Mouse (Mus musculus): ENCODE measurements at regions not wholly inside any gene's neighbourhood (a gene's known extent, or its start where the extent isn't known, plus 50 kb on each side); places are given as distances from the start of the nearest gene placed in this dataset.

DNA sequence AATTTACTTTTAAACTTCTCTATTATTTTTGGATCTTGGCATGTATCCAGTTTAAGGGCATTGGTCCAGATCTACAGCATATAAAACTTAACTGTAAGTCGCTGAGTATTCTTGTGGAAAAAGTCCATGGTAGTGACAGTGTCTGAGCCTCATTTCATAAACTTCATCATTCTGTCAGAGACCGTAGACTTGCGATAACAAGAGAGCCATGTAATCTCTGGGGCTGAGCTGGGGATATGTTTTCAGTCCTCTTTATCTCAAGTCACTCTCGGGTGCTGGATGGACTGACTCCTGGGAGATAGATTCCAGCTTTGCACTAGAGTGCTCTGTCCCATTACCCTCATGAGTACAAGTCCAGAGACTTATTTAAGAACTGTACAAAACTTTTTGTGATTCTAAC, 362.0 kb downstream of the Fat4 start:
- CTCF ChIA-PET: no interaction called here

DNA sequence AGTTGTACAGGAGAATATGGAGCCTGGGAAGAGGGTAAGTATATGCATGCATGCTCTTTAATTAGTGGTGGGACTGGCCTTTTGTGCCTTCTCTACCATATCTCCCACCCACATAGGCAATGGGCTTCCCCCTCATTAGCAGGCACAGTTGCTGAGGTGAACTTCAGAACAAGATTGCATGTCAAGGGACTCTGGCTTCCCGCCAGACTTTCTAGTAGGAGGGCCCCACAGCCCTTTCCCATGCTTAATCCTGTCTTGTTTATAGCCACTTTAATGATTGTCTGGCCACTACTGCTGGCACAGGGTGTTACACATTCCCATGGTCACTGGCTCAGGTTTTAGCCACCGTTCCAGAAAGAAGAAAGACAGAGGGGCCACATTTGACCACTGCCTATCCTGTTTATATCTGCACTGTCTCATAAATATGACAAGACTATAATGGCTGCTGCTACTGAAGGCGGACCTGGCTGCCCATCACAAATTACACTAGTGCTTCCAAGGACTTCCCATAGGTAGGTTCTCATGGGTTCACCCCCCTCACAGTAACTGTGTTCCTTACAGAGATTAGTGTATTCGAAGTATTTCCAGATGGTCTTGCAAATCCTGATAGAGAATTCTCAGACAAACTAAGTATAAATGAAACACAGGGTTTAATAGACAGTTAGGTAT, 362.6 kb downstream of the Fat4 start:
- CTCF ChIA-PET: no interaction called here

DNA sequence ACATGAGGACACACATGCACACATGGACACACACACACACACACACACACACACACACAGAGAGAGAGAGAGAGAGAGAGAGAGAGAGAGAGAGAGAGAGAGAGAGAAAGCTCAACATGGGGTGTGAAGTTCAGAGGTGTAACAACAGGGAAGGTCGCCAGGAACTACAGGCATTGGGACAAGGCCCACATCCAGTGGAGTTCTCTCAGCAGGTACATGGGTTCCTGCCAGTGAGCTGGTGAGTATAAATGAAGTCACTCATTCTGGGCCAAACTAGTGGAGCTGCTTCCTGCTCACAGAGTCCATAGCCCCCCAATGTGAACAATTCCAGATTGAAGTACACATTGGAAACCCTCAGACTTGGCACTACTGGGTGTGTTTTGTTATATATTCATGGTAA, 366.3 kb downstream of the Fat4 start:
- CTCF ChIA-PET: no interaction called here

DNA sequence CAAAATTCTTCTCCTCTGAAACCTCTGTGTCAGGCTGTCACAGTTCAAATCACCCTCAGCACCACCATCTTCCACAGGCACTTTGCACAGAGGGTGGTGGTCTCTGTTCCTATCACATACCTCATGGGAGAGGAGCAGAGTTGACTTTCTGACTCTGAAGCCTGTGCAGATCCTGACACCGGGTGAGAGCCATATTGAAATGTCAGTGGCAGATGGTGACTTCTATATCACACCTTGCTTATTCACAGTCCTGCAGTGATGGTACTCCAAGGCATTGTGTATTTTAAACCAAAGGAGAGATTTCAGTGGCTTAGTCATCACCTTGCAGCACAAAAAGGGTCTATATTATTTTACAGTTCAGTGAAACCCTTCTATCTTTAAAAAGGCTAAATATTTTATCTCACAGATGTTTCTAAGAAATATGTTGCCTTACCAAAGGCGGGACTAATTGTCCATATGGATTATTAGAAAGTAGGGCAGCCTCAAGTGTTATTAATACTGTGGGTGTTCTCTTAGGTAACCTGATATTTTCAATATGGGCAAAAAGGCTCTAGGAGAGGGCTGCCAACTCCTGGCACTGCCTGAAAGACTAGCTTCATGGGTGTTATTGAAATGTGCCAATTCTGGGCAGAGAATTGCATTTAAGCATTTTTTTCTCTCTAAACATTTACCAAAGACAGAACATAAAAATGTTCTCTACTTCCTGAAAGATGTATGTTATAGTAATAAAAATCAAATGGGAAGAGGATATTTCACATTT, 378.1 kb downstream of the Fat4 start:
- CTCF ChIA-PET: no interaction called here

- CTCF ChIA-PET: no interaction called here
These were observed 378.9 kb downstream of the Fat4 start for GRCm38 (mm10) chr3:39265606-39266005.

GRCm38 (mm10) chr3:39269388-39269787, 382.6 kb downstream of the Fat4 start:
- CTCF ChIA-PET: no interaction called here

DNA sequence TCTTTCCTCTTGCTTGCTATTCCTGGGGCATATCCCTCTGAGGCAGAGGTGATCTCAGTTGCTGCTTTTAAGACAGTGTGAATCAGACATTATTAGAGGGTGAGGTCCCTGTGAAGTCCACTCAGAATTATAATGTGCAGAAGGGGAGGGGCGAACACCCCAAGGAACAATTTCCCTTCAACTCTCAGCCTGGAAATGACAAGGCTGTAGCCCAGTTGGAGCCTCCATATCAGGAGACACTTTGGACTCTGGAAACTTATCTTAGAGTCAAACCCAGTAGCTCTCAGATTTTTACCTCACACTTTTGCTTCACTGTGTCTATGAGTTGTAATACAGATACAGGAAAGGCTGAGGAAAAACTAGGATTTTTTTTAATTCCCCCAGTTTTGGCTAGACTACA, 385.9 kb downstream of the Fat4 start:
- CTCF ChIA-PET: no interaction called here

GRCm38 (mm10) chr3:39276897-39277296, 390.2 kb downstream of the Fat4 start:
- CTCF ChIA-PET: no interaction called here

DNA sequence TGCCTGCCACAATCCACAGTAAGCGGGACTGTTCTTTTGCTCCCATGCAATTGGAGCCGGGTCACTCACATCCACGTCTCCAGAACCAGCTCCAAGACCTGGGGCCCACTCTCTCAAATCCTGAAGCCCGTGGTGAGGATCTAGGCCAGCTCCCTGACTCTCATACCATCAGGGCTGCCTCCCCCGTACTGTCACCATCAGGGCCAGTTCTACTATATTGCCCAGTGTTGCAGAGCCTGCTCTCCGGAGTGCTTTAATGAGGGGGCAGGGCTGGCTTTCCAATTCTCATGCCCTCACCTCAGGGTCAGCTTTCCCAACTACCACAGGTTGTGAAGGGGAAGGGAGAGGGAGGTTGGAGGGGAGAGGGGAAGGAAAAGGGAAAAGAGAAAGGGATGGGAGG, 390.6 kb downstream of the Fat4 start:
- CTCF ChIA-PET: no interaction called here

- CTCF ChIA-PET: no interaction called here
These were observed 408.5 kb downstream of the Fat4 start for GRCm38 (mm10) chr3:39295255-39295654.

- CTCF ChIA-PET: no interaction called here
These were observed 409.5 kb downstream of the Fat4 start for GRCm38 (mm10) chr3:39296257-39296656.

- CTCF ChIA-PET: no interaction called here
These were observed 422.7 kb downstream of the Fat4 start for GRCm38 (mm10) chr3:39309487-39309886.

DNA sequence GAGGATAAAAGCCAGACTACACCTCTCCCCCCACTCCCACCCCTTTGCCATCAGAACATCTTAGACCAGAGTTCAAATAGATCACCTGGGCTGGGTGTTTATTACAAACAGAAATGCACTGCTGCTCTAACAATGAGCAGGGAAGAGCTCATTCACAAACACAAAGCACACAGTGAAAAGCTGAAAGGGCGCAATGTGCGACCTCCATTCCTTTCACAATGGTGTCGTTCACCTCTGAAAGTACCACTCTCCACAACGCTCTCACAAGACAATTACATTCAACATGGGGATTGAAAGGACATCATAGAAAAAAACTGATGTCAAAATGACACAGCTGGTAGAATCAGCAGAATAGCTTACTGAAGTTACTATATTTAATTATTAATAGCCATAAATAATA, 426.8 kb downstream of the Fat4 start:
- CTCF ChIA-PET: no interaction called here

DNA sequence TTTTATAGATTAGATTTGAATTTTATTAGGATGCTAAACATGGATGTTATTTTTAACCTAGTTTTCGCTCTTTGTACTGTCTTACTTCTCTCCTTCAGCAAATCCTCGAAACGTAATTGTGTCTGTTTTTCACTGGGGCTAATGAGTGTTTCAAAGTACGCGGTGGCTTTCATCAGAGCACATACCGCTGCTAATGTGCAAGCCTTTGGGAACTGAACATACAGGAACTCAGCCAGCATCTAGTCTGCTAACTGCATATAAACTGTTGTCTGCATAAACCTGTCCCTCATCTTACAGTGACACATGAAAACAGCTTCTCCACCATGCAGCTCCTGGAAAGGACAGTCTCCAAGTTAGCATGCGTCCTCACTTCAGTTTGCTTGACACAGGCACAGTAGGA, 434.1 kb downstream of the Fat4 start:
- CTCF ChIA-PET: no interaction called here

GRCm38 (mm10) chr3:39322225-39322624, 435.5 kb downstream of the Fat4 start:
- CTCF ChIA-PET: no interaction called here

GRCm38 (mm10) chr3:39335612-39336230, 449.0 kb downstream of the Fat4 start:
- CTCF ChIA-PET: no interaction called here

GRCm38 (mm10) chr3:39341161-39341687, 454.5 kb downstream of the Fat4 start:
- CTCF ChIA-PET: no interaction called here

DNA sequence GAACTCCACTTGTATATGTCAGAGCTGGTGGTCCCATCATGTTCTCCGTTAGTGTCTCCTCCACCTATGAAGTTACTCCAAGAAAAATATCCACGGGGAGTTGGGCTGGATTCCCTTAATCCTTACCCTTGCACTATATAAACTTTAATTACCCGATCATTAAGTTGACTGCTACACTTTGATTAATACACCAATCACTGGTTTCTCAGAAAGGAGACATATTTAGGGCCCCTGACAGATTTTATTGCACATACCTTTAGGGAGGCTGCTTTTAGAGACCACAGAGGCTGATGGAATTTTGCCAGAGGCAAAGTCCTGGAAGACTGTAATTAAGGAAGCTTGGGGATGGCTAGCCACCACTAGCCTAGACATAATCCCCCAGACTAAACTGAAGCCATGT, 457.3 kb downstream of the Fat4 start:
- CTCF ChIA-PET: interaction anchor here (0.6 kb wide), 1 partner anchor 25 kb away, joined by 4 read pairs; no protein-coding TSS in a partner anchor

DNA sequence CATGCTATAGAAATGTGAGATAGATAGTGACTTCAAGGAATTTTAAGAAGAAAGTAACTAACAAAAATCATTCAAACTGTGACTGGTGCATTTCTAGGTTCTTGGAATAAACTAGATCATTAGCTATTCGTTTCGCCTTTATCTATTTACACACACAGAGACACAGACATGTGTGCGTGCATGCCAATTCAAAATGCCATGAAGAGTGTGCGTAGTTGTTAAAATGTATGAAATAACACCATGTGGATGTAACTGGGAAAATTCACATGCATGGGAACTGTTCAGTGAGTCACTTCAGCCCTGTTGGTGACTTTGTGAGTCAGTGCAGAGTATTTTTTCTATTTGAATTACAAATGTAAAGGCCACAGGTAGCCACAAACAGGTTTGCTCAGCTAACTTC, 460.8 kb downstream of the Fat4 start:
- CTCF ChIA-PET: no interaction called here

- CTCF ChIA-PET: no interaction called here
These were observed 470.3 kb downstream of the Fat4 start for GRCm38 (mm10) chr3:39357012-39357411.

GRCm38 (mm10) chr3:39360278-39360677, 473.5 kb downstream of the Fat4 start:
- CTCF ChIA-PET: no interaction called here

- CTCF ChIA-PET: no interaction called here
These were observed 484.2 kb downstream of the Fat4 start for GRCm38 (mm10) chr3:39370926-39371325.

GRCm38 (mm10) chr3:39372426-39372950, 485.7 kb downstream of the Fat4 start:
- CTCF ChIA-PET: no interaction called here

Measured in spleen, embryonic (tissue).